Mouse (Mus musculus) erythroid progenitor cell, adult 5-6 weeks (primary cell): ENCODE data around the gene Dglucy. TPM values are rescaled to one million over a fixed set of nuclear protein-coding genes. Genes with fewer than 3 reads are reported as not detected.

ENCODE experiments used
- total RNA-seq, 2 experiments: library from RNA; stranded (forward) in 1 of 2; stranded (reverse) in 1 of 2; fragments of 150-400 nt in 1 of 2; fragments of 186-747, 209-891 nt in 1 of 2; gene quantifications; 2 replicates each; pipeline versions ENCODE4 v1.2.3 to v1.2.4; 2015 to 2017; ENCODE audit warnings: low replicate concordance in 2 of 2

Gene Dglucy
- total RNA-seq, 2 experiments from 2014 or later, result 0.42 TPM; not detected in 1

Other genes starting within 250 kb of the Dglucy start
- gene Rps6ka5, start 52.1 kb upstream of the Dglucy start, total RNA-seq (2015; ENCODE audit: low replicate concordance), result 18.0 and 22.2 TPM in 2 replicates
- 21.6 and 21.8 TPM in 2 replicates for gene Rps6ka5, start 52.1 kb upstream of the Dglucy start, total RNA-seq (2017; ENCODE audit: low replicate concordance)
- gene Gpr68, start 129.1 kb downstream of the Dglucy start, total RNA-seq (2015; ENCODE audit: low replicate concordance), result 0.42 and 1.4 TPM in 2 replicates
- gene Gpr68, start 129.1 kb downstream of the Dglucy start, total RNA-seq (2017; ENCODE audit: low replicate concordance), result 0.26 TPM in 1 of 2 replicates, not detected in the other
- gene Ccdc88c, start 250.0 kb downstream of the Dglucy start, total RNA-seq (2015; ENCODE audit: low replicate concordance), result 96.4 and 130 TPM in 2 replicates
- gene Ccdc88c, start 250.0 kb downstream of the Dglucy start, total RNA-seq (2017; ENCODE audit: low replicate concordance), result 189 and 234 TPM in 2 replicates